Comparison of ENCODE assay signal across 25 mouse cellular contexts in the genomic region with DNA sequence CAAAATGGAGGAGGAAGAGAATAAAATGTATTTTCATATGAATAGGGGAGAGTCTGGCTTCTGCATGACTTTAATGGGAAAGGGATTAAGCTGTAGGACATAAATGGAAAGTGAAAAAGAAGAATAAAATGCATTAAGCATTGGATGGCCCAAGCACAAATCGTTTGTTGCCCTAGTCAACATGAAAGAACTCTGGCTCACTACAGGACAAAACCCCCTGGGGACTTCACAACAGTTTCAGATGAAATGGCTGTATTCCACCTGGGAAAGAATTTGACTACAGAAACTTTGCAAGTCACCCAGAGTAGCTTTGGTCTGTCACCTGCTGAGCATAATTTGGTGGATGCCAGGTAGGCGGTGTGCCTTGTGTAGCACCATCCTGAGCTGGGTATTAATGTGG.
"Had no signal": no experiment of that assay in that cellular context is flagged by ENCODE, and none has a peak within 500 bp of the region (broad histone marks: within the 10 kb centered on the region; RNA-seq: fewer than 3 reads in every experiment).

No protein-coding gene starts in this region.

- DNase-seq: gastrocnemius, postnatal 14 days; gastrocnemius, postnatal 36 days; heart, adult 2 months; heart, postnatal 14 days; heart, postnatal 36 days; kidney, adult 11 months; kidney, adult 2 months; kidney, adult 9 months; kidney, postnatal 14 days; kidney, postnatal 36 days; layer of hippocampus, adult 9-11 months had no signal

- H3K9me3 ChIP-seq: heart, embryonic 13.5 days; heart, embryonic 15.5 days; hindbrain, embryonic 13.5 days; hindbrain, embryonic 15.5 days; kidney, embryonic 15.5 days; limb, embryonic 13.5 days; limb, embryonic 15.5 days; liver, embryonic 12.5 days had no signal

- H3K4me2 ChIP-seq: heart, embryonic 11.5 days; heart, embryonic 13.5 days; heart, embryonic 15.5 days; hindbrain, embryonic 13.5 days; hindbrain, embryonic 15.5 days; kidney, embryonic 15.5 days; limb, embryonic 13.5 days; limb, embryonic 15.5 days; liver, embryonic 12.5 days had no signal

- ATAC-seq: hindbrain, postnatal 0 days; intestine, embryonic 16.5 days; liver, embryonic 12.5 days had no signal

- H3K27ac ChIP-seq: heart, adult 2 months; heart, embryonic 13.5 days; heart, embryonic 15.5 days; hindbrain, embryonic 13.5 days; hindbrain, embryonic 15.5 days; hindbrain, postnatal 0 days; kidney, embryonic 15.5 days; kidney, postnatal 0 days; left cerebral cortex, adult 2 months; limb, embryonic 13.5 days; limb, embryonic 15.5 days; liver, embryonic 12.5 days; liver, embryonic 14.5 days had no signal

- H3K4me1 ChIP-seq: heart, embryonic 13.5 days; heart, embryonic 15.5 days; liver, embryonic 12.5 days had no signal

- H3K36me3 ChIP-seq: heart, embryonic 13.5 days; heart, embryonic 15.5 days; hindbrain, embryonic 13.5 days; hindbrain, embryonic 15.5 days; kidney, embryonic 15.5 days; limb, embryonic 13.5 days; limb, embryonic 15.5 days; liver, embryonic 12.5 days had no signal

- H3K9ac ChIP-seq: heart, embryonic 13.5 days; heart, embryonic 15.5 days; hindbrain, embryonic 13.5 days; hindbrain, embryonic 15.5 days; kidney, embryonic 15.5 days; limb, embryonic 13.5 days; limb, embryonic 15.5 days; liver, embryonic 12.5 days; liver, embryonic 14.5 days had no signal

- H3K4me3 ChIP-seq: heart, adult 2 months; heart, embryonic 13.5 days; heart, embryonic 15.5 days; hindbrain, embryonic 13.5 days; hindbrain, embryonic 15.5 days; kidney, embryonic 15.5 days; left cerebral cortex, adult 2 months; limb, embryonic 13.5 days; limb, embryonic 15.5 days; liver, embryonic 12.5 days had no signal

- H3K27me3 ChIP-seq: heart, embryonic 13.5 days; heart, embryonic 15.5 days; hindbrain, embryonic 13.5 days; hindbrain, embryonic 15.5 days; kidney, embryonic 15.5 days; limb, embryonic 13.5 days; limb, embryonic 15.5 days; liver, embryonic 12.5 days had no signal
